In the genomic region with DNA sequence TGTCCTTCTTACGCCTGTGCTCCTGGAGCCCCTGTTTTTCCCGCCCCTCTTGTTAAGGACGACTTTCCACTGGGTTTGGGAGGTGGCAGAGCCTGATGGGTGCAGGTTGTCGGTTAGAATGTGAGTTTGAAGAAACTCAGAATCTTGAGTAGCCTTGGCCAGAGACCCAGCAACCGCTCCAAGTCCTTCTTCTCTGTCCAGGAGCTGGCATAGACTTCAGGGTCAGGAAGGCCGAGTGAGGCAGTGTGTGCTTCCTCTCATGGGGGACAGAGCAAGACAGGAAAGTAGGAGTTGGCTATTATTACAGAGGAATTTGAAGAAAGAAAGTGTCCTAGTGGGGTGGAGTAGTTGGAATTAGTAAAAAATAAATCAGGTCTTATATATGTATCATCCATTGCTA, we compare ENCODE assay signal across 25 mouse cellular contexts. TPM values are rescaled to one million over a fixed set of nuclear protein-coding genes. Genes with fewer than 3 reads are reported as not detected.
DNase-seq lines count a peak whose midpoint lies in the region; ATAC-seq and TF ChIP-seq lines count a peak whose summit lies in the region.
"Had no signal": no experiment of that assay in that cellular context is flagged by ENCODE, and none has a peak within 500 bp of the region (broad histone marks: within the 10 kb centered on the region; RNA-seq: fewer than 3 reads in every experiment).

No protein-coding gene starts in this region.

- peaks cover 2% of the 10 kb centered on the region; the same call in 1 of the 2 replicates for H3K4me1 ChIP-seq in intestine, postnatal 0 days (replicated peaks; ENCODE audit: control insufficient read depth, insufficient read depth, low read length)
- peaks cover 17% of the 10 kb centered on the region for H3K4me1 ChIP-seq in intestine, embryonic 15.5 days (replicated peaks)
- peaks cover 3% of the 10 kb centered on the region for H3K4me1 ChIP-seq in testis, adult 2 months (ENCODE audit: control insufficient read depth, insufficient read depth, low read length)

- intact Hi-C loops in gastrocnemius, adult 2 months (cut with DNase I), result no loop called here
- intact Hi-C loops in gastrocnemius, postnatal 14 days (cut with DNase I; ENCODE audit: low total_unique reads), result no loop called here

- peaks cover 11% of the 10 kb centered on the region for H3K36me3 ChIP-seq in intestine, postnatal 0 days (ENCODE audit: control insufficient read depth, insufficient read depth)
- H3K36me3 ChIP-seq in intestine, embryonic 15.5 days, result peaks cover 19% of the 10 kb centered on the region
- peaks cover 2% of the 10 kb centered on the region for H3K36me3 ChIP-seq in testis, adult 2 months (ENCODE audit: control insufficient read depth, insufficient read depth, low read length)

- 47% methylated on average over 6 of the region's 6 CpGs for WGBS in intestine, postnatal 0 days
- WGBS in intestine, embryonic 15.5 days, result 62% methylated on average over 6 of the region's 6 CpGs

- peak overlapping the region; percentile 16; the same call in 1 of the 2 replicates for H3K4me3 ChIP-seq in gastrocnemius, adult 2 months
- no peak overlapping the region for H3K4me3 ChIP-seq in intestine, postnatal 0 days (ENCODE audit: low read depth, low read length)
- H3K4me3 ChIP-seq in intestine, embryonic 15.5 days (replicated peaks), result no peak overlapping the region
- H3K4me3 ChIP-seq in testis, adult 2 months (ENCODE audit: control insufficient read depth, low read depth, low read length), result no peak overlapping the region
- H3K4me3 ChIP-seq: hindbrain, embryonic 15.5 days; kidney, embryonic 15.5 days; limb, embryonic 13.5 days; midbrain, embryonic 10.5 days; myocyte; neural tube, embryonic 13.5 days had no signal

- no peak for TF ChIP-seq POLR2A in testis, adult 2 months (IDR thresholded peaks at IDR 0.05; ENCODE audit: control insufficient read depth, low read depth, low read length)

- no peak for TF ChIP-seq CTCF in gastrocnemius, adult 2 months (IDR thresholded peaks at IDR 0.05)
- TF ChIP-seq CTCF in intestine, postnatal 0 days (IDR thresholded peaks at IDR 0.05; ENCODE audit: low read depth), result no peak
- TF ChIP-seq CTCF in testis, adult 2 months (IDR thresholded peaks at IDR 0.05; ENCODE audit: control insufficient read depth, insufficient read depth, insufficient replicate concordance, low read depth, low read length), result no peak

- peak overlapping the region; percentile 6 for H3K27ac ChIP-seq in gastrocnemius, adult 2 months
- peak overlapping the region; percentile 58 for H3K27ac ChIP-seq in intestine, postnatal 0 days (ENCODE audit: low read depth, low read length)
- H3K27ac ChIP-seq in intestine, embryonic 15.5 days, result no peak overlapping the region
- H3K27ac ChIP-seq in testis, adult 2 months (ENCODE audit: control insufficient read depth, insufficient read depth, low read depth, low read length), result peak overlapping the region; percentile 57; the same call in 1 of the 2 replicates
- H3K27ac ChIP-seq: hindbrain, embryonic 15.5 days; kidney, embryonic 15.5 days; limb, embryonic 13.5 days; liver, embryonic 14.5 days; midbrain, embryonic 10.5 days; neural tube, embryonic 13.5 days had no signal

- peak; percentile 37 for DNase-seq in adrenal gland, adult 2 months
- no peak for DNase-seq in adrenal gland, adult 8-10 months
- peak; percentile 64 for DNase-seq in gastrocnemius, adult 2 months
- no peak for DNase-seq in gastrocnemius, postnatal 14 days
- DNase-seq in testis, postnatal 10 days (ENCODE audit: low spot score), result no peak
- DNase-seq: cerebellum, adult 8-10 months; cerebellum, postnatal 36 days; lung, embryonic 14.5 days; right cerebral cortex, postnatal 25 days; thymus, adult 18-20 months; thymus, postnatal 36 days had no signal

- H3K4me2 ChIP-seq in intestine, postnatal 0 days (replicated peaks; ENCODE audit: low read depth), result no peak overlapping the region; the same call in 1 of the 2 replicates
- H3K4me2 ChIP-seq in intestine, embryonic 15.5 days (replicated peaks), result no peak overlapping the region
- H3K4me2 ChIP-seq: heart, embryonic 11.5 days; hindbrain, embryonic 15.5 days; kidney, embryonic 15.5 days; limb, embryonic 13.5 days; lung, embryonic 14.5 days; neural tube, embryonic 13.5 days had no signal

- no peak overlapping the region for H3K9ac ChIP-seq in intestine, postnatal 0 days (ENCODE audit: low read depth, low read length)
- H3K9ac ChIP-seq in intestine, embryonic 15.5 days, result no peak overlapping the region
- H3K9ac ChIP-seq: hindbrain, embryonic 15.5 days; kidney, embryonic 15.5 days; limb, embryonic 13.5 days; liver, embryonic 14.5 days; lung, embryonic 14.5 days; neural tube, embryonic 13.5 days had no signal

- no peaks in the 10 kb centered on the region for H3K27me3 ChIP-seq in intestine, postnatal 0 days (replicated peaks; ENCODE audit: control insufficient read depth, insufficient read depth, low read length)
- H3K27me3 ChIP-seq in intestine, embryonic 15.5 days (replicated peaks), result no peaks in the 10 kb centered on the region
- H3K27me3 ChIP-seq in testis, adult 2 months (ENCODE audit: control insufficient read depth, insufficient read depth, low read length), result no peaks in the 10 kb centered on the region
- H3K27me3 ChIP-seq: hindbrain, embryonic 15.5 days; kidney, embryonic 15.5 days; limb, embryonic 13.5 days; neural tube, embryonic 13.5 days had no signal

- no peaks in the 10 kb centered on the region for H3K9me3 ChIP-seq in intestine, postnatal 0 days (ENCODE audit: control insufficient read depth)
- H3K9me3 ChIP-seq in intestine, embryonic 15.5 days, result no peaks in the 10 kb centered on the region
- H3K9me3 ChIP-seq: hindbrain, embryonic 15.5 days; kidney, embryonic 15.5 days; limb, embryonic 13.5 days; midbrain, embryonic 10.5 days; neural tube, embryonic 13.5 days had no signal

- no peak for ATAC-seq in intestine, postnatal 0 days
- ATAC-seq in intestine, embryonic 15.5 days, result no peak
- ATAC-seq: activated CD4-positive, CD25-positive, alpha-beta regulatory T cell, adult 4 months; forebrain, embryonic 14.5 days; midbrain, embryonic 16.5 days had no signal

RNA-seq across cellular contexts. Expression of a gene that starts 10.2 kb away (rescaled TPM):
- 10 to 100 TPM; 55.9 to 70.2 TPM for total RNA-seq in adrenal gland, adult 2 months (2021)
- 21.6 and 23.9 TPM in 2 replicates for polyA plus RNA-seq in adrenal gland, adult 2 months (2012; rRNA removed)
- 10 to 100 TPM; 55.5 to 77.3 (median 63.0) TPM for total RNA-seq in adrenal gland, adult 8-10 months (2022)
- total RNA-seq in gastrocnemius, adult 2 months (2021), result 10 to 100 TPM; 32.0 to 33.8 TPM
- 10 to 100 TPM; 29.6 to 41.4 TPM for total RNA-seq in gastrocnemius, postnatal 14 days (2021)
- 36.2 and 38.3 TPM in 2 replicates for polyA plus RNA-seq in intestine, postnatal 0 days (2015; fragmentation: Nextera tagmentation; extraction: Ambion mirVana)
- polyA plus RNA-seq in intestine, embryonic 15.5 days (2015; fragmentation: Nextera tagmentation; extraction: Ambion mirVana), result 86.6 and 92.6 TPM in 2 replicates
- 41.6 and 44.1 TPM in 2 replicates for polyA plus RNA-seq in testis, adult 2 months (2012; rRNA removed)

RNA-seq across cellular contexts. Expression of a gene that starts 38.0 kb away (rescaled TPM):
- 10 to 100 TPM in 1 of 2 experiments, 1 to 10 TPM in 1; 5.4 to 13.3 TPM for total RNA-seq in adrenal gland, adult 2 months (2021)
- polyA plus RNA-seq in adrenal gland, adult 2 months (2012; rRNA removed), result 26.5 and 29.1 TPM in 2 replicates
- total RNA-seq in adrenal gland, adult 8-10 months (2022), result 10 to 100 TPM in 3 of 4 experiments, 1 to 10 TPM in 1; 9.0 to 11.7 (median 10.9) TPM
- 1 to 10 TPM; 1.2 to 4.0 TPM for total RNA-seq in gastrocnemius, adult 2 months (2021)
- 1 to 10 TPM; 4.5 to 5.5 TPM for total RNA-seq in gastrocnemius, postnatal 14 days (2021)
- 1.3 and 1.7 TPM in 2 replicates for polyA plus RNA-seq in intestine, postnatal 0 days (2015; fragmentation: Nextera tagmentation; extraction: Ambion mirVana)
- 0.74 and 1.2 TPM in 2 replicates for polyA plus RNA-seq in intestine, embryonic 15.5 days (2015; fragmentation: Nextera tagmentation; extraction: Ambion mirVana)
- polyA plus RNA-seq in testis, adult 2 months (2012; rRNA removed), result 11.2 and 13.3 TPM in 2 replicates
- polyA plus RNA-seq: activated CD4-positive, CD25-positive, alpha-beta regulatory T cell, adult 4 months; forebrain, embryonic 14.5 days had no signal

RNA-seq across cellular contexts. Expression of a gene that starts 40.3 kb away (rescaled TPM):
- total RNA-seq in adrenal gland, adult 2 months (2021), result 100 to 1,000 TPM in 1 of 2 experiments, 10 to 100 TPM in 1; 99.9 to 107 TPM
- polyA plus RNA-seq in adrenal gland, adult 2 months (2012; rRNA removed), result 64.8 and 71.5 TPM in 2 replicates
- 10 to 100 TPM; 62.4 to 80.1 (median 74.6) TPM for total RNA-seq in adrenal gland, adult 8-10 months (2022)
- total RNA-seq in gastrocnemius, adult 2 months (2021), result 10 to 100 TPM; 16.3 to 25.4 TPM
- total RNA-seq in gastrocnemius, postnatal 14 days (2021), result 10 to 100 TPM; 19.2 to 25.7 TPM
- polyA plus RNA-seq in intestine, postnatal 0 days (2015; fragmentation: Nextera tagmentation; extraction: Ambion mirVana), result 27.3 and 27.6 TPM in 2 replicates
- 72.6 and 77.4 TPM in 2 replicates for polyA plus RNA-seq in intestine, embryonic 15.5 days (2015; fragmentation: Nextera tagmentation; extraction: Ambion mirVana)
- polyA plus RNA-seq in testis, adult 2 months (2012; rRNA removed), result 17.2 and 19.3 TPM in 2 replicates

RNA-seq across cellular contexts. Expression of a gene that starts 45.5 kb away (rescaled TPM):
- total RNA-seq in adrenal gland, adult 2 months (2021), result 10 to 100 TPM; 41.5 to 59.1 TPM
- 48.0 and 54.8 TPM in 2 replicates for polyA plus RNA-seq in adrenal gland, adult 2 months (2012; rRNA removed)
- 10 to 100 TPM; 40.9 to 82.9 (median 63.9) TPM for total RNA-seq in adrenal gland, adult 8-10 months (2022)
- total RNA-seq in gastrocnemius, adult 2 months (2021), result 1 to 10 TPM; 1.7 to 2.6 TPM
- 1 to 10 TPM; 1.1 to 1.5 TPM for total RNA-seq in gastrocnemius, postnatal 14 days (2021)
- polyA plus RNA-seq in intestine, postnatal 0 days (2015; fragmentation: Nextera tagmentation; extraction: Ambion mirVana), result 2.3 TPM in 2 replicates
- polyA plus RNA-seq in intestine, embryonic 15.5 days (2015; fragmentation: Nextera tagmentation; extraction: Ambion mirVana), result 4.6 and 4.9 TPM in 2 replicates
- 2.5 and 3.1 TPM in 2 replicates for polyA plus RNA-seq in testis, adult 2 months (2012; rRNA removed)

Comparison
In these comparisons a context has a peak if more than half of its experiments do, and no peak if none do; other contexts are left out.
1. DNase-seq: peak in adrenal gland, adult 2 months (single experiment) and gastrocnemius, adult 2 months (single experiment); none in adrenal gland, adult 8-10 months (single experiment), gastrocnemius, postnatal 14 days (single experiment) and testis, postnatal 10 days (single experiment).